Comparison of ENCODE assay signal across 30 mouse cellular contexts in the genomic region with DNA sequence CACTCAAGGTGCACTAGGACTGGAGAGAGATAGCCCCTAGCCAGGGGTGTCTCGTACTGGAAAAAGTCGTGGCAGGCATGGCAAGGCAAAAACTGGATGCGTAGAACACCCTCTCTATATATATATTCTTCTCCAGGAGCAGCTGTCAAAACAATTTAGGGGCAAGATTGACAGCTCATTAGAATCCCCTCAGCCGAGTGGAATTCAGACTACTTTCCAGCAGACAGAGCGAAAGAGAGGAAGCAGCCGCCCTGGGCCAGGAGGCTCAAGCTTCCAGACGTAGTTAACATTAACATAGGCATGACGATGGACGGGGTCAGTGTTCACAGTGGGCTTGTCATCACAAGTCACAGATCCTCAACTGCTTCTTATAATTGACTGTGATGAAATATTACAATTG. TPM values are rescaled to one million over a fixed set of nuclear protein-coding genes. Genes with fewer than 3 reads are reported as not detected.
DNase-seq lines count a peak whose midpoint lies in the region; ATAC-seq lines count a peak whose summit lies in the region.
"Had no signal": no experiment of that assay in that cellular context is flagged by ENCODE, and none has a peak within 500 bp of the region (broad histone marks: within the 10 kb centered on the region; RNA-seq: fewer than 3 reads in every experiment).

No protein-coding gene starts in this region.

- DNase-seq in heart, postnatal 25 days (ENCODE audit: low spot score), result no peak
- peak; percentile 19 for DNase-seq in neural tube, embryonic 11.5 days (ENCODE audit: low spot score)
- DNase-seq in neural tube, embryonic 10.5 days (ENCODE audit: extremely low spot score, low spot score), result no peak
- DNase-seq in embryonic facial prominence, embryonic 11.5 days (ENCODE audit: low spot score), result peak; percentile 66
- DNase-seq in retina, postnatal 1 day, result peak; percentile 52
- DNase-seq in thymus, postnatal 10 days (ENCODE audit: low spot score in 2 of 2), result no peak
- DNase-seq in urinary bladder, postnatal 36 days (ENCODE audit: low spot score in 2 of 2), result no peak
- DNase-seq: adrenal gland, adult 2 months; adrenal gland, postnatal 36 days; B cell, adult 2 months; cerebellum, adult 2 months; cerebellum, postnatal 14 days; gastrocnemius, postnatal 14 days; heart, postnatal 14 days; kidney, adult 8-10 months; kidney, postnatal 4 days; layer of hippocampus, postnatal 36 days; thymus, adult 2 months; thymus, postnatal 4 days had no signal

- H3K4me1 ChIP-seq in heart, embryonic 11.5 days (ENCODE audit: control insufficient read depth, insufficient read depth, low read length), result peaks cover 5% of the 10 kb centered on the region; the same call in 1 of the 2 replicates
- no peaks in the 10 kb centered on the region for H3K4me1 ChIP-seq in neural tube, embryonic 11.5 days (ENCODE audit: control insufficient read depth, insufficient read depth, low read length)
- no peaks in the 10 kb centered on the region for H3K4me1 ChIP-seq in embryonic facial prominence, embryonic 11.5 days (ENCODE audit: control insufficient read depth, insufficient read depth, low read length)
- H3K4me1 ChIP-seq: hindbrain, embryonic 12.5 days; lung, embryonic 15.5 days; midbrain, embryonic 12.5 days; neural tube, embryonic 12.5 days had no signal

- H3K9ac ChIP-seq in heart, embryonic 11.5 days (ENCODE audit: low read depth, low read length), result no peak overlapping the region
- no peak overlapping the region for H3K9ac ChIP-seq in neural tube, embryonic 11.5 days (ENCODE audit: low read length)
- H3K9ac ChIP-seq in embryonic facial prominence, embryonic 11.5 days (replicated peaks; ENCODE audit: low read length), result no peak overlapping the region
- H3K9ac ChIP-seq: heart, embryonic 13.5 days; hindbrain, embryonic 12.5 days; lung, embryonic 15.5 days; midbrain, embryonic 12.5 days; neural tube, embryonic 12.5 days had no signal

- H3K27ac ChIP-seq in heart, embryonic 11.5 days (ENCODE audit: low read depth, low read length), result no peak overlapping the region
- no peak overlapping the region for H3K27ac ChIP-seq in neural tube, embryonic 11.5 days (ENCODE audit: low read depth, low read length)
- H3K27ac ChIP-seq in embryonic facial prominence, embryonic 11.5 days (replicated peaks; ENCODE audit: low read depth, low read length), result no peak overlapping the region
- H3K27ac ChIP-seq: heart, embryonic 13.5 days; hindbrain, embryonic 12.5 days; kidney, postnatal 0 days; lung, embryonic 15.5 days; midbrain, embryonic 12.5 days; neural tube, embryonic 12.5 days had no signal

- intact Hi-C loops in heart, postnatal 25 days (cut with DNase I), result no loop called here

- 31% methylated on average over 9 of the region's 9 CpGs for WGBS in heart, embryonic 11.5 days (ENCODE audit: insufficient replicate concordance)
- WGBS in neural tube, embryonic 11.5 days, result 54% methylated on average over 9 of the region's 9 CpGs
- WGBS in embryonic facial prominence, embryonic 11.5 days, result 30% methylated on average over 9 of the region's 9 CpGs

- H3K4me2 ChIP-seq in heart, embryonic 11.5 days, result peak overlapping the region; percentile 27
- no peak overlapping the region for H3K4me2 ChIP-seq in neural tube, embryonic 11.5 days (ENCODE audit: low read depth)
- H3K4me2 ChIP-seq in embryonic facial prominence, embryonic 11.5 days (ENCODE audit: low read depth, low read length), result no peak overlapping the region
- H3K4me2 ChIP-seq: heart, embryonic 13.5 days; hindbrain, embryonic 12.5 days; liver, embryonic 11.5 days; lung, embryonic 15.5 days; midbrain, embryonic 12.5 days; neural tube, embryonic 12.5 days had no signal

- H3K4me3 ChIP-seq in heart, embryonic 11.5 days (ENCODE audit: low read depth, low read length), result no peak overlapping the region
- H3K4me3 ChIP-seq in neural tube, embryonic 11.5 days (ENCODE audit: low read depth, low read length), result no peak overlapping the region
- H3K4me3 ChIP-seq in embryonic facial prominence, embryonic 11.5 days (ENCODE audit: low read depth, low read length), result no peak overlapping the region
- H3K4me3 ChIP-seq: heart, embryonic 13.5 days; hindbrain, embryonic 12.5 days; lung, embryonic 15.5 days; midbrain, embryonic 12.5 days; neural tube, embryonic 12.5 days had no signal

- H3K27me3 ChIP-seq in heart, embryonic 11.5 days (ENCODE audit: control insufficient read depth, insufficient read depth, low read length), result no peaks in the 10 kb centered on the region
- H3K27me3 ChIP-seq in neural tube, embryonic 11.5 days (ENCODE audit: control insufficient read depth, insufficient read depth, low read length), result no peaks in the 10 kb centered on the region
- no peaks in the 10 kb centered on the region for H3K27me3 ChIP-seq in embryonic facial prominence, embryonic 11.5 days (ENCODE audit: control insufficient read depth, insufficient read depth, low read length)
- H3K27me3 ChIP-seq: heart, embryonic 13.5 days; hindbrain, embryonic 12.5 days; lung, embryonic 15.5 days; midbrain, embryonic 12.5 days; neural tube, embryonic 12.5 days had no signal

- no peaks in the 10 kb centered on the region for H3K36me3 ChIP-seq in heart, embryonic 11.5 days (ENCODE audit: control insufficient read depth, insufficient read depth, low read length)
- H3K36me3 ChIP-seq in neural tube, embryonic 11.5 days (ENCODE audit: control insufficient read depth, insufficient read depth, low read length), result no peaks in the 10 kb centered on the region
- no peaks in the 10 kb centered on the region for H3K36me3 ChIP-seq in embryonic facial prominence, embryonic 11.5 days (replicated peaks; ENCODE audit: control insufficient read depth, insufficient read depth, low read depth, low read length)
- H3K36me3 ChIP-seq: heart, embryonic 13.5 days; hindbrain, embryonic 12.5 days; lung, embryonic 15.5 days; midbrain, embryonic 12.5 days; neural tube, embryonic 12.5 days had no signal

- no peaks in the 10 kb centered on the region for H3K9me3 ChIP-seq in heart, embryonic 11.5 days (replicated peaks; ENCODE audit: control insufficient read depth, low read length)
- no peaks in the 10 kb centered on the region for H3K9me3 ChIP-seq in neural tube, embryonic 11.5 days (ENCODE audit: control insufficient read depth, low read length)
- H3K9me3 ChIP-seq in embryonic facial prominence, embryonic 11.5 days (replicated peaks; ENCODE audit: control insufficient read depth, low read length), result no peaks in the 10 kb centered on the region
- H3K9me3 ChIP-seq: hindbrain, embryonic 12.5 days; lung, embryonic 15.5 days; midbrain, embryonic 12.5 days; neural tube, embryonic 12.5 days had no signal

- ATAC-seq in heart, embryonic 11.5 days (replicated peaks; ENCODE audit: insufficient number of reproducible peaks, low FRiP score, low TSS enrichment), result no peak
- no peak for ATAC-seq in neural tube, embryonic 11.5 days (ENCODE audit: insufficient read depth, low FRiP score, low TSS enrichment)
- ATAC-seq in embryonic facial prominence, embryonic 11.5 days (replicated peaks; ENCODE audit: insufficient number of reproducible peaks, low FRiP score, low TSS enrichment, low read depth), result no peak; the same call in 1 of the 2 replicates
- ATAC-seq: activated CD4-positive, CD25-positive, alpha-beta regulatory T cell, adult 4 months; forebrain, embryonic 16.5 days; intestine, embryonic 16.5 days had no signal

RNA-seq across cellular contexts. Expression of a gene that starts 13.1 kb away (rescaled TPM):
- polyA plus RNA-seq in heart, embryonic 11.5 days (2014; fragmentation: Nextera tagmentation; extraction: Ambion mirVana), result 8.1 and 11.0 TPM in 2 replicates
- total RNA-seq in heart, postnatal 25 days (2021), result 10 to 100 TPM; 19.7 to 20.9 TPM
- 16.7 and 16.9 TPM in 2 replicates for polyA plus RNA-seq in neural tube, embryonic 11.5 days (2014; fragmentation: Nextera tagmentation; extraction: Ambion mirVana)
- polyA plus RNA-seq in embryonic facial prominence, embryonic 11.5 days (2014; fragmentation: Nextera tagmentation; extraction: Ambion mirVana), result 11.5 and 13.2 TPM in 2 replicates

Comparison
In these comparisons a context has a peak if more than half of its experiments do, and no peak if none do; other contexts are left out.
1. DNase-seq: peak in neural tube, embryonic 11.5 days (single experiment), embryonic facial prominence, embryonic 11.5 days (single experiment) and retina, postnatal 1 day (single experiment); none in heart, postnatal 25 days (single experiment), neural tube, embryonic 10.5 days (single experiment), thymus, postnatal 10 days (0 of 2) and urinary bladder, postnatal 36 days (0 of 2).